ENCODE assay signal across 13 mouse cellular contexts in genomic region chr11:87751031-87751430, GRCm38 (mm10). TPM values are rescaled to one million over a fixed set of nuclear protein-coding genes. Genes with fewer than 3 reads are reported as not detected.
DNase-seq lines count a peak whose midpoint lies in the region; ATAC-seq and TF ChIP-seq lines count a peak whose summit lies in the region.
"Had no signal": no experiment of that assay in that cellular context is flagged by ENCODE, and none has a peak within 500 bp of the region (broad histone marks: within the 10 kb centered on the region; RNA-seq: fewer than 3 reads in every experiment).

No protein-coding gene starts in this region.

- H3K4me2 ChIP-seq in heart, embryonic 16.5 days (ENCODE audit: low read depth, low read length): peak overlapping the region; percentile 33
- peak overlapping the region; percentile 78 for H3K4me2 ChIP-seq in liver, embryonic 15.5 days
- H3K4me2 ChIP-seq in midbrain, embryonic 14.5 days (ENCODE audit: low read length): no peak overlapping the region
- no peak overlapping the region for H3K4me2 ChIP-seq in hindbrain, embryonic 11.5 days (replicated peaks; ENCODE audit: low read depth, low read length)
- H3K4me2 ChIP-seq: embryonic facial prominence, embryonic 12.5 days had no signal

- no peak for TF ChIP-seq CTCF in bone marrow, adult 2 months (IDR thresholded peaks at IDR 0.05; ENCODE audit: control insufficient read depth, insufficient read depth, low read length)

- H3K27ac ChIP-seq in heart, embryonic 16.5 days (ENCODE audit: low read length): peak overlapping the region; percentile 49
- peak overlapping the region; percentile 98 for H3K27ac ChIP-seq in bone marrow, adult 2 months (ENCODE audit: control insufficient read depth, insufficient read depth, low read depth, low read length, poor library complexity)
- H3K27ac ChIP-seq in liver, embryonic 15.5 days (replicated peaks): peak overlapping the region; percentile 98
- H3K27ac ChIP-seq in midbrain, embryonic 14.5 days (replicated peaks; ENCODE audit: low read depth, low read length): no peak overlapping the region
- H3K27ac ChIP-seq in hindbrain, embryonic 11.5 days (ENCODE audit: low read depth, low read length): no peak overlapping the region
- H3K27ac ChIP-seq: embryonic facial prominence, embryonic 12.5 days had no signal

- TF ChIP-seq POLR2A in bone marrow, adult 2 months (IDR thresholded peaks at IDR 0.05; ENCODE audit: borderline replicate concordance, control insufficient read depth, low read depth, low read length): no peak

- H3K9me3 ChIP-seq in heart, embryonic 16.5 days (replicated peaks; ENCODE audit: control insufficient read depth, low read length): no peaks in the 10 kb centered on the region
- no peaks in the 10 kb centered on the region for H3K9me3 ChIP-seq in liver, embryonic 15.5 days (replicated peaks)
- H3K9me3 ChIP-seq in midbrain, embryonic 14.5 days (ENCODE audit: control insufficient read depth, low read length): no peaks in the 10 kb centered on the region
- no peaks in the 10 kb centered on the region for H3K9me3 ChIP-seq in hindbrain, embryonic 11.5 days (ENCODE audit: control insufficient read depth, low read length)
- H3K9me3 ChIP-seq: embryonic facial prominence, embryonic 12.5 days had no signal

- H3K4me1 ChIP-seq in heart, embryonic 16.5 days (ENCODE audit: control insufficient read depth, insufficient read depth, low read length): no peaks in the 10 kb centered on the region
- H3K4me1 ChIP-seq in bone marrow, adult 2 months (ENCODE audit: control insufficient read depth, insufficient read depth, low read length): peaks cover 18% of the 10 kb centered on the region
- H3K4me1 ChIP-seq in liver, embryonic 15.5 days (replicated peaks): peaks cover 91% of the 10 kb centered on the region
- no peaks in the 10 kb centered on the region for H3K4me1 ChIP-seq in midbrain, embryonic 14.5 days (ENCODE audit: control insufficient read depth, insufficient read depth, low read length)
- H3K4me1 ChIP-seq in hindbrain, embryonic 11.5 days (replicated peaks; ENCODE audit: control insufficient read depth, insufficient read depth, low read length): no peaks in the 10 kb centered on the region

- no peak for ATAC-seq in heart, embryonic 16.5 days (replicated peaks; ENCODE audit: extremely low read depth, insufficient read depth, low FRiP score)
- no peak for ATAC-seq in liver, embryonic 15.5 days (ENCODE audit: insufficient read depth)
- ATAC-seq in midbrain, embryonic 14.5 days (ENCODE audit: low FRiP score, low TSS enrichment): no peak
- no peak for ATAC-seq in hindbrain, embryonic 11.5 days (ENCODE audit: low FRiP score)

- H3K27me3 ChIP-seq in heart, embryonic 16.5 days (ENCODE audit: control insufficient read depth, insufficient read depth, low read length): no peaks in the 10 kb centered on the region
- no peaks in the 10 kb centered on the region for H3K27me3 ChIP-seq in liver, embryonic 15.5 days
- H3K27me3 ChIP-seq in midbrain, embryonic 14.5 days (ENCODE audit: control insufficient read depth, insufficient read depth, low read length): no peaks in the 10 kb centered on the region
- H3K27me3 ChIP-seq in hindbrain, embryonic 11.5 days (ENCODE audit: control insufficient read depth, insufficient read depth, low read length): no peaks in the 10 kb centered on the region
- H3K27me3 ChIP-seq: embryonic facial prominence, embryonic 12.5 days had no signal

- no peaks in the 10 kb centered on the region for H3K36me3 ChIP-seq in heart, embryonic 16.5 days (ENCODE audit: control insufficient read depth, insufficient read depth)
- no peaks in the 10 kb centered on the region for H3K36me3 ChIP-seq in liver, embryonic 15.5 days (replicated peaks)
- no peaks in the 10 kb centered on the region for H3K36me3 ChIP-seq in midbrain, embryonic 14.5 days (ENCODE audit: control insufficient read depth, insufficient read depth, low read length)
- H3K36me3 ChIP-seq in hindbrain, embryonic 11.5 days (ENCODE audit: control insufficient read depth, insufficient read depth, low read length): no peaks in the 10 kb centered on the region
- H3K36me3 ChIP-seq: embryonic facial prominence, embryonic 12.5 days had no signal

- peak overlapping the region; percentile 5; the same call in 1 of the 2 replicates for H3K4me3 ChIP-seq in heart, embryonic 16.5 days (ENCODE audit: low read length)
- peak overlapping the region; percentile 62 for H3K4me3 ChIP-seq in bone marrow, adult 2 months (replicated peaks; ENCODE audit: control insufficient read depth, low read depth, low read length)
- peak overlapping the region; percentile 54 for H3K4me3 ChIP-seq in liver, embryonic 15.5 days (replicated peaks)
- no peak overlapping the region for H3K4me3 ChIP-seq in midbrain, embryonic 14.5 days (replicated peaks; ENCODE audit: low read depth, low read length)
- no peak overlapping the region for H3K4me3 ChIP-seq in hindbrain, embryonic 11.5 days (ENCODE audit: low read depth, low read length)
- H3K4me3 ChIP-seq: embryonic facial prominence, embryonic 12.5 days had no signal

- DNase-seq in heart, postnatal 10 days: no peak
- peak; percentile 82 for DNase-seq in A20 (ENCODE audit: low read depth, low spot score)
- no peak for DNase-seq in adrenal gland, adult (ENCODE audit: inconsistent age in 2 of 2, low spot score in 1 of 2)
- DNase-seq in midbrain, embryonic 14.5 days: no peak
- no peak for DNase-seq in hindbrain, embryonic 11.5 days (ENCODE audit: low spot score)
- DNase-seq: retina, postnatal 1 day had no signal

- WGBS in heart, embryonic 16.5 days: 74% methylated on average over 8 of the region's 8 CpGs
- 15% methylated on average over 8 of the region's 8 CpGs for WGBS in bone marrow, adult 2 months
- 28% methylated on average over 8 of the region's 8 CpGs for WGBS in liver, embryonic 15.5 days (ENCODE audit: insufficient replicate concordance)
- WGBS in midbrain, embryonic 14.5 days: 79% methylated on average over 8 of the region's 8 CpGs
- 83% methylated on average over 8 of the region's 8 CpGs for WGBS in hindbrain, embryonic 11.5 days

- intact Hi-C loops in heart, postnatal 10 days (cut with DNase I): no loop called here

- no peak overlapping the region for H3K9ac ChIP-seq in heart, embryonic 16.5 days (ENCODE audit: low read length)
- peak overlapping the region; percentile 71 for H3K9ac ChIP-seq in liver, embryonic 15.5 days
- H3K9ac ChIP-seq in midbrain, embryonic 14.5 days (replicated peaks; ENCODE audit: low read length): no peak overlapping the region
- no peak overlapping the region for H3K9ac ChIP-seq in hindbrain, embryonic 11.5 days (ENCODE audit: low read depth, low read length)
- H3K9ac ChIP-seq: embryonic facial prominence, embryonic 12.5 days had no signal

RNA-seq across cellular contexts. Expression of gene Tspoap1, which starts 9.3 kb away (rescaled TPM):
- 1.1 and 1.2 TPM in 2 replicates for polyA plus RNA-seq in heart, embryonic 16.5 days (2015; fragmentation: Nextera tagmentation; extraction: Ambion mirVana)
- total RNA-seq in heart, postnatal 10 days (2021): under 1 TPM; 0.15 to 0.31 TPM
- 18.0 and 50.9 TPM in 2 replicates for polyA plus RNA-seq in bone marrow, adult 2 months (2011; ENCODE audit: insufficient read depth, insufficient read length, low replicate concordance, missing spikeins)
- 3.3 and 3.5 TPM in 2 replicates for polyA plus RNA-seq in liver, embryonic 15.5 days (2015; fragmentation: Nextera tagmentation; extraction: Ambion mirVana)
- 54.5 and 63.4 TPM in 2 replicates for polyA plus RNA-seq in midbrain, embryonic 14.5 days (2014; fragmentation: Nextera tagmentation; extraction: Ambion mirVana)
- polyA plus RNA-seq in hindbrain, embryonic 11.5 days (2014; fragmentation: Nextera tagmentation; extraction: Ambion mirVana): 6.4 and 10.0 TPM in 2 replicates
- total RNA-seq: gastrocnemius, adult 8-10 months had no signal

RNA-seq across cellular contexts. Expression of gene Supt4a, which starts 13.7 kb away (rescaled TPM):
- polyA plus RNA-seq in heart, embryonic 16.5 days (2015; fragmentation: Nextera tagmentation; extraction: Ambion mirVana): 100 and 111 TPM in 2 replicates
- total RNA-seq in heart, postnatal 10 days (2021): 10 to 100 TPM; 50.5 to 56.9 TPM
- polyA plus RNA-seq in bone marrow, adult 2 months (2011; ENCODE audit: insufficient read depth, insufficient read length, low replicate concordance, missing spikeins): 38.9 and 127 TPM in 2 replicates
- 177 and 195 TPM in 2 replicates for polyA plus RNA-seq in liver, embryonic 15.5 days (2015; fragmentation: Nextera tagmentation; extraction: Ambion mirVana)
- 150 and 163 TPM in 2 replicates for polyA plus RNA-seq in midbrain, embryonic 14.5 days (2014; fragmentation: Nextera tagmentation; extraction: Ambion mirVana)
- 162 and 169 TPM in 2 replicates for polyA plus RNA-seq in hindbrain, embryonic 11.5 days (2014; fragmentation: Nextera tagmentation; extraction: Ambion mirVana)

RNA-seq across cellular contexts. Expression of gene Mpo, which starts 42.4 kb away (rescaled TPM):
- polyA plus RNA-seq in heart, embryonic 16.5 days (2015; fragmentation: Nextera tagmentation; extraction: Ambion mirVana): 1.0 and 2.9 TPM in 2 replicates
- not detected for total RNA-seq in heart, postnatal 10 days (2021)
- polyA plus RNA-seq in bone marrow, adult 2 months (2011; ENCODE audit: insufficient read depth, insufficient read length, low replicate concordance, missing spikeins): 330 and 630 TPM in 2 replicates
- polyA plus RNA-seq in liver, embryonic 15.5 days (2015; fragmentation: Nextera tagmentation; extraction: Ambion mirVana): 448 and 474 TPM in 2 replicates
- polyA plus RNA-seq in midbrain, embryonic 14.5 days (2014; fragmentation: Nextera tagmentation; extraction: Ambion mirVana): 0.47 TPM in 1 of 2 replicates, not detected in the other
- polyA plus RNA-seq in hindbrain, embryonic 11.5 days (2014; fragmentation: Nextera tagmentation; extraction: Ambion mirVana): 2.8 and 5.3 TPM in 2 replicates
- total RNA-seq: gastrocnemius, adult 8-10 months; left cerebral cortex, postnatal 14 days; monocyte, adult 5-6 weeks had no signal

Comparison
In these comparisons a context has a peak if more than half of its experiments do, and no peak if none do; other contexts are left out.
1. H3K27ac ChIP-seq: peak in heart, embryonic 16.5 days (single experiment), bone marrow, adult 2 months (single experiment) and liver, embryonic 15.5 days (single experiment); none in midbrain, embryonic 14.5 days (single experiment) and hindbrain, embryonic 11.5 days (single experiment).
2. H3K4me2 ChIP-seq: peak in heart, embryonic 16.5 days (single experiment) and liver, embryonic 15.5 days (single experiment); none in midbrain, embryonic 14.5 days (single experiment) and hindbrain, embryonic 11.5 days (single experiment).
3. H3K4me3 ChIP-seq: peak in heart, embryonic 16.5 days (single experiment), bone marrow, adult 2 months (single experiment) and liver, embryonic 15.5 days (single experiment); none in midbrain, embryonic 14.5 days (single experiment) and hindbrain, embryonic 11.5 days (single experiment).
4. RNA of gene Mpo, which starts 42.4 kb away (polyA plus RNA-seq): 330 to 630 TPM in bone marrow, adult 2 months and 448 to 474 TPM in liver, embryonic 15.5 days; 1.0 to 2.9 TPM in heart, embryonic 16.5 days, 2.8 to 5.3 TPM in hindbrain, embryonic 11.5 days and 0.47 TPM in midbrain, embryonic 14.5 days; every median in the first group is over 10 times any median in the second.